Mouse (Mus musculus): ENCODE measurements around the gene Suclg2. TPM values are rescaled to one million over a fixed set of nuclear protein-coding genes. Genes with fewer than 3 reads are reported as not detected.
A peak's percentile ranks its signal among the peaks of the same experiment; 100 is the strongest.

Gene Suclg2
- 29.0 and 30.5 TPM in 2 replicates for polyA plus RNA-seq (2016; fragmentation: Nextera tagmentation; extraction: Ambion mirVana)

- H3K9me3 ChIP-seq = no peaks in the 10 kb centered on the region
- H3K4me3 ChIP-seq = peak within 1 kb of the TSS; percentile 84
- H3K36me3 ChIP-seq = no peaks in the 10 kb centered on the region
- peak; percentile 93 for ATAC-seq (ENCODE audit: low FRiP score, low read depth)
- peak within 1 kb of the TSS; percentile 89 for H3K4me2 ChIP-seq (replicated peaks)
- peak within 1 kb of the TSS; percentile 81 for H3K9ac ChIP-seq (replicated peaks)
- H3K4me1 ChIP-seq = peaks cover 6% of the 10 kb centered on the region; the same call in 1 of the 2 replicates
- H3K27me3 ChIP-seq = peaks cover 5% of the 10 kb centered on the region; the same call in 1 of the 2 replicates
- H3K27ac ChIP-seq (replicated peaks) = 0 out of 2 replicates have a peak within 1 kb of the TSS, but pooled peaks have one; percentile 42
- under 1% methylated on average over 64 of the region's 74 CpGs for WGBS
Observed at GRCm38 (mm10) chr6:95718031-95718968, at the start of gene Suclg2. Gene Suclg2 (minus strand): TSS chr6:95718800.

GRCm38 (mm10) chr6:95766566-95766965 is 48.0 kb upstream of the Suclg2 start:
- Histone ChIP-seq H3K27ac (replicated peaks) (no peak overlapping the region), H3K27me3 (no peaks in the 10 kb centered on the region), H3K36me3 (no peaks in the 10 kb centered on the region), H3K9me3 (no peaks in the 10 kb centered on the region), H3K4me1 (no peaks in the 10 kb centered on the region), H3K4me2 (replicated peaks) (no peak overlapping the region), H3K4me3 (no peak overlapping the region), H3K9ac (replicated peaks) (no peak overlapping the region)
- WGBS = 73% methylated on average over 4 of the region's 4 CpGs
- no peak for ATAC-seq (ENCODE audit: low FRiP score, low read depth)

- no peaks in the 10 kb centered on the region for H3K27me3 ChIP-seq
- no peak overlapping the region for H3K4me2 ChIP-seq (replicated peaks)
- no peak overlapping the region for H3K4me3 ChIP-seq
- no peaks in the 10 kb centered on the region for H3K9me3 ChIP-seq
- no peaks in the 10 kb centered on the region for H3K36me3 ChIP-seq
- WGBS = 91% methylated on average over 10 of the region's 10 CpGs
- H3K4me1 ChIP-seq = no peaks in the 10 kb centered on the region
- no peak overlapping the region for H3K27ac ChIP-seq (replicated peaks)
- H3K9ac ChIP-seq (replicated peaks) = no peak overlapping the region
- no peak for ATAC-seq (ENCODE audit: low FRiP score, low read depth)
Observed at GRCm38 (mm10) chr6:95759558-95760172, 41.1 kb upstream of the Suclg2 start.

- H3K27me3 ChIP-seq = no peaks in the 10 kb centered on the region
- no peak for ATAC-seq (ENCODE audit: low FRiP score, low read depth)
- no peaks in the 10 kb centered on the region for H3K36me3 ChIP-seq
- H3K9me3 ChIP-seq = no peaks in the 10 kb centered on the region
- no peaks in the 10 kb centered on the region for H3K4me1 ChIP-seq
- no peak overlapping the region for H3K27ac ChIP-seq (replicated peaks)
- no peak overlapping the region for H3K4me3 ChIP-seq
- no peak overlapping the region for H3K4me2 ChIP-seq (replicated peaks)
- WGBS = 87% methylated on average over 4 of the region's 4 CpGs
- no peak overlapping the region for H3K9ac ChIP-seq (replicated peaks)
Observed at GRCm38 (mm10) chr6:95742378-95742777, 23.8 kb upstream of the Suclg2 start.

- no peak for ATAC-seq (ENCODE audit: low FRiP score, low read depth)
- WGBS = 65% methylated on average over 11 of the region's 11 CpGs
- H3K27ac ChIP-seq (replicated peaks) = no peak overlapping the region
- H3K27me3 ChIP-seq = no peaks in the 10 kb centered on the region
- H3K9ac ChIP-seq (replicated peaks) = no peak overlapping the region
- no peaks in the 10 kb centered on the region for H3K9me3 ChIP-seq
- H3K4me3 ChIP-seq = no peak overlapping the region
- H3K36me3 ChIP-seq = no peaks in the 10 kb centered on the region
- no peak overlapping the region for H3K4me2 ChIP-seq (replicated peaks)
- no peaks in the 10 kb centered on the region for H3K4me1 ChIP-seq
Observed at GRCm38 (mm10) chr6:95731570-95732367, 13.2 kb upstream of the Suclg2 start.

- no peak for ATAC-seq (ENCODE audit: low FRiP score, low read depth)
- H3K4me1 ChIP-seq = 0 out of 2 replicates have a peak, but pooled peaks cover 5% of the 10 kb centered on the region
- H3K4me3 ChIP-seq = no peak overlapping the region
- no peaks in the 10 kb centered on the region for H3K36me3 ChIP-seq
- H3K9me3 ChIP-seq = no peaks in the 10 kb centered on the region
- H3K4me2 ChIP-seq (replicated peaks) = no peak overlapping the region
- H3K27ac ChIP-seq (replicated peaks) = no peak overlapping the region
- 86% methylated on average over 5 of the region's 5 CpGs for WGBS
- no peak overlapping the region for H3K9ac ChIP-seq (replicated peaks)
- no peaks in the 10 kb centered on the region for H3K27me3 ChIP-seq
Observed at GRCm38 (mm10) chr6:95729399-95729798, 10.8 kb upstream of the Suclg2 start.

- 53% methylated on average over 6 of the region's 6 CpGs for WGBS
- H3K27ac ChIP-seq (replicated peaks) = no peak overlapping the region
- no peaks in the 10 kb centered on the region for H3K36me3 ChIP-seq
- H3K27me3 ChIP-seq = no peaks in the 10 kb centered on the region
- no peak for ATAC-seq (ENCODE audit: low FRiP score, low read depth)
- no peak overlapping the region for H3K4me2 ChIP-seq (replicated peaks)
- no peak overlapping the region for H3K9ac ChIP-seq (replicated peaks)
- H3K9me3 ChIP-seq = no peaks in the 10 kb centered on the region
- H3K4me1 ChIP-seq = 0 out of 2 replicates have a peak, but pooled peaks cover 5% of the 10 kb centered on the region
- H3K4me3 ChIP-seq = no peak overlapping the region
Observed at GRCm38 (mm10) chr6:95725281-95725680, 6.7 kb upstream of the Suclg2 start.

- no peak overlapping the region for H3K4me2 ChIP-seq (replicated peaks)
- peaks cover 11% of the 10 kb centered on the region; the same call in 1 of the 2 replicates for H3K4me1 ChIP-seq
- H3K27ac ChIP-seq (replicated peaks) = no peak overlapping the region
- ATAC-seq (ENCODE audit: low FRiP score, low read depth) = no peak
- no peaks in the 10 kb centered on the region for H3K36me3 ChIP-seq
- H3K9me3 ChIP-seq = no peaks in the 10 kb centered on the region
- no peak overlapping the region for H3K9ac ChIP-seq (replicated peaks)
- WGBS = 79% methylated on average over 6 of the region's 6 CpGs
- H3K27me3 ChIP-seq = no peaks in the 10 kb centered on the region
- no peak overlapping the region for H3K4me3 ChIP-seq
Observed at GRCm38 (mm10) chr6:95723361-95723760, 4.8 kb upstream of the Suclg2 start.

GRCm38 (mm10) chr6:95719791-95720190 is 1.2 kb upstream of the Suclg2 start:
- H3K27me3 ChIP-seq = peaks cover 5% of the 10 kb centered on the region; the same call in 1 of the 2 replicates
- no peaks in the 10 kb centered on the region for H3K9me3 ChIP-seq
- WGBS = 69% methylated on average over 3 of the region's 3 CpGs
- H3K27ac ChIP-seq (replicated peaks) = no peak overlapping the region
- ATAC-seq (ENCODE audit: low FRiP score, low read depth) = no peak
- no peak overlapping the region for H3K4me2 ChIP-seq (replicated peaks)
- H3K9ac ChIP-seq (replicated peaks) = no peak overlapping the region
- peaks cover 5% of the 10 kb centered on the region; the same call in 1 of the 2 replicates for H3K4me1 ChIP-seq
- no peak overlapping the region for H3K4me3 ChIP-seq
- H3K36me3 ChIP-seq = no peaks in the 10 kb centered on the region

GRCm38 (mm10) chr6:95718969-95719333 is 351 bp upstream of the Suclg2 start:
- H3K9ac ChIP-seq (replicated peaks) = peak overlapping the region; percentile 81
- H3K9me3 ChIP-seq = no peaks in the 10 kb centered on the region
- no peaks in the 10 kb centered on the region for H3K36me3 ChIP-seq
- H3K4me2 ChIP-seq (replicated peaks) = peak overlapping the region; percentile 89
- ATAC-seq (ENCODE audit: low FRiP score, low read depth) = no peak; the same call in none of the 2 replicates
- peaks cover 5% of the 10 kb centered on the region; the same call in 1 of the 2 replicates for H3K27me3 ChIP-seq
- peak overlapping the region; percentile 84 for H3K4me3 ChIP-seq
- H3K4me1 ChIP-seq = peaks cover 5% of the 10 kb centered on the region; the same call in 1 of the 2 replicates
- no peak overlapping the region for H3K27ac ChIP-seq (replicated peaks)
- no CpG with 5 or more reads among the region's 1 CpGs for WGBS

GRCm38 (mm10) chr6:95717071-95717470 is 1.5 kb downstream of the Suclg2 start:
- Histone ChIP-seq H3K4me3 (no peak overlapping the region), H3K4me2 (replicated peaks) (no peak overlapping the region), H3K27ac (replicated peaks) (no peak overlapping the region), H3K36me3 (no peaks in the 10 kb centered on the region), H3K4me1 (peaks cover 12% of the 10 kb centered on the region; the same call in 1 of the 2 replicates), H3K9ac (replicated peaks) (no peak overlapping the region), H3K27me3 (peaks cover 5% of the 10 kb centered on the region; the same call in 1 of the 2 replicates), H3K9me3 (no peaks in the 10 kb centered on the region)
- 79% methylated on average over 3 of the region's 3 CpGs for WGBS
- ATAC-seq (ENCODE audit: low FRiP score, low read depth) = no peak

All from midbrain, embryonic 12.5 days (tissue).